Mouse (Mus musculus) heart, postnatal 0 days (tissue): ENCODE results near the gene Dlg2. TPM values are rescaled to one million over a fixed set of nuclear protein-coding genes. Genes with fewer than 3 reads are reported as not detected.

ENCODE experiments used
- ATAC-seq: fragments of 200-750 bp; cut with Nextera tagmentation; 2 replicates; pipeline ENCODE4 v1.8.0; 2017; ENCODE audit warnings: low read depth, moderate number of reproducible peaks, moderate library complexity; ENCODE audit not compliant: insufficient read depth
- DNase-seq: peaks from one replicate; pipeline ENCODE4 v3.0.0-alpha.2; 2016; ENCODE audit warnings: low spot score
- H3K27ac ChIP-seq: fragments of 300-500 bp; sonication (generic); 2 replicates; pipeline ENCODE4 v1.5.1; 2014; ENCODE audit warnings: low read depth, mild to moderate bottlenecking
- H3K27me3 ChIP-seq: fragments of 300-500 bp; sonication (generic); 2 replicates; pipeline ENCODE4 v1.6.1; 2014; ENCODE audit warnings: low read length, mixed read lengths; ENCODE audit not compliant: control insufficient read depth, insufficient read depth
- H3K36me3 ChIP-seq: fragments of 300-500 bp; sonication (generic); replicated peaks from 2 replicates; pipeline ENCODE4 v1.6.1; 2014; ENCODE audit warnings: low read length, mixed read lengths; ENCODE audit not compliant: control insufficient read depth, insufficient read depth
- H3K4me1 ChIP-seq: fragments of 300-500 bp; sonication (generic); 2 replicates; pipeline ENCODE4 v1.6.1; 2014; ENCODE audit warnings: antibody characterized with exemption; ENCODE audit not compliant: control insufficient read depth, insufficient read depth
- H3K4me2 ChIP-seq: fragments of 300-500 bp; sonication (generic); 2 replicates; pipeline ENCODE4 v1.6.1; 2014; ENCODE audit warnings: low read depth, mild to moderate bottlenecking, low read length, moderate library complexity
- H3K4me3 ChIP-seq: fragments of 300-500 bp; sonication (generic); 2 replicates; pipeline ENCODE4 v1.5.1; 2014; ENCODE audit warnings: low read depth, low read length
- H3K9ac ChIP-seq: fragments of 300-500 bp; sonication (generic); replicated peaks from 2 replicates; pipeline ENCODE4 v1.6.1; 2014; ENCODE audit warnings: low read depth, low read length, mixed read lengths
- H3K9me3 ChIP-seq: fragments of 300-500 bp; sonication (generic); replicated peaks from 2 replicates; pipeline ENCODE4 v1.6.1; 2016; ENCODE audit warnings: low read length; ENCODE audit not compliant: control insufficient read depth
- CTCF ChIP-seq: IDR thresholded peaks from 2 replicates; pipeline ENCODE4 v1.5.1; 2016; ENCODE audit warnings: antibody characterized with exemption, control low read depth, low read depth
- EP300 ChIP-seq: IDR thresholded peaks from 2 replicates; pipeline ENCODE4 v1.6.1; 2016; ENCODE audit warnings: antibody characterized with exemption, low read depth
- WGBS: fragments of 180-500 bp; shearing (Covaris S2); extraction: QIAGEN DNeasy Blood & Tissue Kit; methylation state at CpG from one replicate; pipeline ENCODE4 v1.1.7; 2014; 5-methylcytosine and 5-hydroxymethylcytosine counted together
- polyA plus RNA-seq: library from polyadenylated mRNA; unstranded; fragments of >200 nt; fragmentation: Nextera tagmentation; extraction: Ambion mirVana; gene quantifications from 2 replicates; pipeline ENCODE4 v1.2.1, GENCODE M21; 2015
- total RNA-seq: library from RNA; depleted of rRNA; stranded (reverse); fragments of >200 nt; gene quantifications from 2 replicates; pipeline ENCODE4 v1.2.3, GENCODE M21; 2014; ENCODE audit warnings: low replicate concordance

Gene Dlg2
- total and polyA plus RNA-seq, 2 experiments from 2014 or later, result 1.3 to 2.3 TPM

- Histone ChIP-seq H3K4me3 (no peak overlapping the region), H3K4me1 (peaks cover 3% of the 10 kb centered on the region; the same call in 1 of the 2 replicates), H3K4me2 (no peak overlapping the region), H3K36me3 (no peaks in the 10 kb centered on the region), H3K9ac (no peak overlapping the region), H3K27ac (no peak overlapping the region), H3K27me3 (no peaks in the 10 kb centered on the region), H3K9me3 (no peaks in the 10 kb centered on the region)
- TF ChIP-seq EP300, result no peak
- no peak for TF ChIP-seq CTCF
- DNase-seq, result no peak
- no peak for ATAC-seq
Observed at GRCm38 (mm10) chr7:92460578-92460977, 1984.1 kb downstream of the Dlg2 start.

DNA sequence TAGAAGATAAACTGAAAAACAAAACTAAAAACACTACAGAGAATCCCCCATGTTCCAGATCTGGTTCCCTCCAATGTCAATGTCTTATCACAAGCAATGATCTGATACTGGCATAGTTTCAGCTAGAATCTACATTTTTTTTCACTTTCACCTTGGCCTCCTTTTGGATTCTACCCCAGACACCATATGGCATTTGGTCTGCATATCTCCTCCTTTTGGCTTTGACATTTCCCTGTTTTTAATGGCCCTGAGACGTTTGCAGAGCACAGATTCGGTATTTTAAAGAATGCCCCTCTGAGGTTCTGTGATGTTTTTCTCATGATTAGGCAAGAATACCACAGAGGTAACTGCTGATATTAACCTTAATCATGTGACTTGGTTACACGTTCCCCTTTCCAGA lies 1984.8 kb downstream of the Dlg2 start:
- Histone ChIP-seq H3K9ac (no peak overlapping the region), H3K27ac (no peak overlapping the region), H3K27me3 (no peaks in the 10 kb centered on the region), H3K4me3 (no peak overlapping the region), H3K4me1 (no peaks in the 10 kb centered on the region), H3K4me2 (no peak overlapping the region), H3K9me3 (no peaks in the 10 kb centered on the region), H3K36me3 (no peaks in the 10 kb centered on the region)
- TF ChIP-seq EP300 (no peak), CTCF (no peak)
- 68% methylated on average over 3 of the region's 3 CpGs for WGBS
- ATAC-seq (no peak), DNase-seq (no peak)

GRCm38 (mm10) chr7:92463080-92463877 lies 1986.8 kb downstream of the Dlg2 start:
- ATAC-seq (no peak), DNase-seq (no peak)
- Histone ChIP-seq H3K9me3 (no peaks in the 10 kb centered on the region), H3K9ac (no peak overlapping the region), H3K27ac (no peak overlapping the region), H3K4me2 (no peak overlapping the region), H3K4me3 (no peak overlapping the region), H3K36me3 (no peaks in the 10 kb centered on the region), H3K27me3 (no peaks in the 10 kb centered on the region), H3K4me1 (no peaks in the 10 kb centered on the region)
- no peak for TF ChIP-seq CTCF
- no peak for TF ChIP-seq EP300
- 28% methylated on average over 2 of the region's 2 CpGs for WGBS

- TF ChIP-seq CTCF (no peak), EP300 (no peak)
- Histone ChIP-seq H3K27me3 (no peaks in the 10 kb centered on the region), H3K4me1 (no peaks in the 10 kb centered on the region), H3K36me3 (no peaks in the 10 kb centered on the region), H3K27ac (no peak overlapping the region), H3K9me3 (no peaks in the 10 kb centered on the region), H3K4me3 (no peak overlapping the region), H3K4me2 (no peak overlapping the region), H3K9ac (no peak overlapping the region)
- ATAC-seq (no peak), DNase-seq (no peak)
- WGBS, result 61% methylated on average over 2 of the region's 2 CpGs
Observed at GRCm38 (mm10) chr7:92464290-92464689, 1987.8 kb downstream of the Dlg2 start.

- H3K27me3 ChIP-seq, result no peaks in the 10 kb centered on the region
- DNase-seq, result no peak
- H3K9me3 ChIP-seq, result no peaks in the 10 kb centered on the region
- H3K4me2 ChIP-seq, result no peak overlapping the region
- TF ChIP-seq CTCF (no peak), EP300 (no peak)
- no peaks in the 10 kb centered on the region for H3K4me1 ChIP-seq
- no peak overlapping the region for H3K27ac ChIP-seq
- no peak overlapping the region for H3K9ac ChIP-seq
- no peaks in the 10 kb centered on the region for H3K36me3 ChIP-seq
- ATAC-seq, result no peak
- no peak overlapping the region for H3K4me3 ChIP-seq
- WGBS, result 61% methylated on average over 1 of the region's 1 CpGs
Observed at GRCm38 (mm10) chr7:92479143-92479542, 2002.7 kb downstream of the Dlg2 start.

- DNase-seq (no peak), ATAC-seq (no peak)
- Histone ChIP-seq H3K4me2 (no peak overlapping the region), H3K36me3 (no peaks in the 10 kb centered on the region), H3K27me3 (no peaks in the 10 kb centered on the region), H3K9ac (no peak overlapping the region), H3K27ac (no peak overlapping the region), H3K9me3 (no peaks in the 10 kb centered on the region), H3K4me1 (no peaks in the 10 kb centered on the region), H3K4me3 (no peak overlapping the region)
- TF ChIP-seq EP300 (no peak), CTCF (no peak)
- 87% methylated on average over 2 of the region's 2 CpGs for WGBS
Observed at GRCm38 (mm10) chr7:92479748-92480147, 2003.3 kb downstream of the Dlg2 start.
